Mouse (Mus musculus): ENCODE measurements around the gene Dph3. TPM values are rescaled to one million over a fixed set of nuclear protein-coding genes. Genes with fewer than 3 reads are reported as not detected.
"Not testable (repeated sequence)": the region's sequence is repeated elsewhere in the genome, so short reads cannot be mapped to it uniquely, and the experiment has no call there.

The Dph3 gene
- 45.3 and 46.3 TPM in 2 replicates for total RNA-seq (2014; rRNA removed)
- polyA plus RNA-seq (2015; fragmentation: Nextera tagmentation; extraction: Ambion mirVana), result 75.8 and 78.2 TPM in 2 replicates

DNA sequence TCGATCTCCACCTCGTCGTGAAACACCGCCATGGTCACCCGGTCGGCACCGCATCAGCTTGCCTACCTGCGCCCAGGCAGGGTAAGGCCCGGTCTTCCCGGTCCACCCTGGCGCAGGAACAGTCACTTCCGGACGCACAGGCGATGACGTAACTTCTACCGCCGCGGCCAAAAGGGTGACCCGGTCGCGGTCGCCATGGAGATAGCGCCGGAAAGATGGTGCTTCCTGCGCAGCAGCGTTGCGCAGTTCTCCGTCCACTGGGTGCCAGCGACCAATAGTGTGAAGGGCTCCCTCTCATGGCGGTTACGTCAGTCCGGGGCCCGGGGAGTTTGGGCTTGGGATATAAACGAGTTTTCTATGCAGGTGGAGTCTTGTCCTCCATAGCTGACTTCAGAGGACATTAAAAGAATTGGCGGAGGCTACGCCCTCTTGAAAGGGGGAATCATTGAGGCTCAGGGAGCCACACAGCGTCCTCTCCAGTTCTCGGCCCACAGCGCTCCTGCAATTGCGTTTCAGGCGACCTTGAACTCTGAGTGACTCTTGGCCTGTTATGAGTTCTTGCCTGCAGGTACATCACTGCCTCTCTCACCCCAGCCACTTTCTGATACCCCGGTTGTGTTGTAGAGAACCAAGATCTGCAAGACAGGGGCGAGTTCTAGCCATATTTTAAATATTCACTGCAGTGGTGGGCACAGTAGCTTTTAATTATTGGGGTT is at the start of gene Dph3:
Gene Dph3, minus strand, starts transcription at position 244 of the 716 bp plus-strand sequence.
- peak within 1 kb of the TSS; percentile 87 for H3K4me2 ChIP-seq (ENCODE audit: low read depth, low read length)
- no peaks in the 10 kb centered on the region for H3K27me3 ChIP-seq (ENCODE audit: insufficient read depth, low read length)
- no peaks in the 10 kb centered on the region for H3K9me3 ChIP-seq (ENCODE audit: low read length)
- 0 out of 2 replicates have a peak, but pooled peaks cover 4% of the 10 kb centered on the region for H3K4me1 ChIP-seq (ENCODE audit: insufficient read depth, low read length)
- H3K4me3 ChIP-seq (ENCODE audit: low read length), result peak within 1 kb of the TSS; percentile 70
- WGBS, result under 1% methylated on average over 43 of the region's 43 CpGs
- H3K27ac ChIP-seq, result peak within 1 kb of the TSS; percentile 80
- DNase-seq (ENCODE audit: low spot score) (peak; percentile 99), ATAC-seq (peak; percentile 99)
- H3K9ac ChIP-seq (replicated peaks; ENCODE audit: low read length), result peak within 1 kb of the TSS; percentile 48
- H3K36me3 ChIP-seq (ENCODE audit: insufficient read depth, low read length), result peaks cover 21% of the 10 kb centered on the region
- TF ChIP-seq CTCF (IDR thresholded peaks at IDR 0.05; ENCODE audit: low read depth), result peak; percentile 75

DNA sequence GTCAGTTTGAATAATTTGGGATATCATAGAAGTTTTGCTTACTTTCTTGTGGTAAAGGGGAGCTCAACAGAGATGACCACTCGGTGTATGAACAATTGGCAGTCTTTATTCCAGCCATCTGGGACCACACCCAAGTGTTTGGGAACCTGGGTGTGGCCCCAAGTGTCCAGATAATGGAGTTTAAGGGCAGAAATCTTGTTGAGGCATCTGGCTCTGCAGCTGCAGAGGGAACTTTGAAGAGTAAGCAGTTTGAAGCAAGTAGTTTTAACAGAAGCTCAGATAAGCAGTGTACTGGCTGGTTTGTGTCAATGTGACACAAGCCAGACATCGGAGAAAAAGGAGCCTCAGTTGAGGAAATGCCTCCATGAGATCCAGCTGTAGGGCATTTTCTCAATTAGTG is 48.8 kb upstream of the Dph3 start:
- Histone ChIP-seq H3K27me3 (ENCODE audit: insufficient read depth, low read length) (no peaks in the 10 kb centered on the region), H3K9ac (replicated peaks; ENCODE audit: low read length) (no peak overlapping the region), H3K4me1 (ENCODE audit: insufficient read depth, low read length) (no peaks in the 10 kb centered on the region), H3K27ac (no peak overlapping the region), H3K9me3 (ENCODE audit: low read length) (no peaks in the 10 kb centered on the region), H3K4me3 (ENCODE audit: low read length) (no peak overlapping the region), H3K4me2 (ENCODE audit: low read depth, low read length) (no peak overlapping the region), H3K36me3 (ENCODE audit: insufficient read depth, low read length) (no peaks in the 10 kb centered on the region)
- ATAC-seq (no peak), DNase-seq (ENCODE audit: low spot score) (no peak)
- 79% methylated on average over 2 of the region's 2 CpGs for WGBS
- TF ChIP-seq CTCF (IDR thresholded peaks at IDR 0.05; ENCODE audit: low read depth), result no peak

DNA sequence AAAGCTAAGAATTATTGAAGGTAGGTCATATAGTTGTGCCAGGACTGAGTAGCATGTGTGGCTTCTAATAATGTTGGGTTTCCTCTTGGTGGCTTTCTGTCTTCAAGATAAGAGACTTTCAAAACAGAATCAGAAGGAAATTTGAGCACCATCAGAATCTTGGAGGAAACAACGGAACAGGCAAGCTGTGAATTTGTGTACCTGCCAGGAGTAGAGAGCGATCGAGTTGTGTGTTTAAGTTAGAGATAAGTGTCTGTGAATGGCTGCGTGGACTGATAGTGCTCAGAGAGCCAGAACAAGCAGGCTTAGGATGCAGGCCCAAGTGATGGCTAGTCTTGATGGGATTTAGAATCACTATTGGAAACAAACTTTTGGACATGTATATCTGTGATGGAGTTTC is 46.3 kb upstream of the Dph3 start:
- Histone ChIP-seq H3K4me3 (ENCODE audit: low read length) (no peak overlapping the region), H3K27ac (no peak overlapping the region), H3K4me1 (ENCODE audit: insufficient read depth, low read length) (no peaks in the 10 kb centered on the region), H3K9me3 (ENCODE audit: low read length) (no peaks in the 10 kb centered on the region), H3K9ac (replicated peaks; ENCODE audit: low read length) (no peak overlapping the region), H3K36me3 (ENCODE audit: insufficient read depth, low read length) (no peaks in the 10 kb centered on the region), H3K4me2 (ENCODE audit: low read depth, low read length) (no peak overlapping the region), H3K27me3 (ENCODE audit: insufficient read depth, low read length) (no peaks in the 10 kb centered on the region)
- no peak for DNase-seq (ENCODE audit: low spot score)
- no peak for ATAC-seq
- 93% methylated on average over 4 of the region's 4 CpGs for WGBS
- TF ChIP-seq CTCF (IDR thresholded peaks at IDR 0.05; ENCODE audit: low read depth), result no peak

DNA sequence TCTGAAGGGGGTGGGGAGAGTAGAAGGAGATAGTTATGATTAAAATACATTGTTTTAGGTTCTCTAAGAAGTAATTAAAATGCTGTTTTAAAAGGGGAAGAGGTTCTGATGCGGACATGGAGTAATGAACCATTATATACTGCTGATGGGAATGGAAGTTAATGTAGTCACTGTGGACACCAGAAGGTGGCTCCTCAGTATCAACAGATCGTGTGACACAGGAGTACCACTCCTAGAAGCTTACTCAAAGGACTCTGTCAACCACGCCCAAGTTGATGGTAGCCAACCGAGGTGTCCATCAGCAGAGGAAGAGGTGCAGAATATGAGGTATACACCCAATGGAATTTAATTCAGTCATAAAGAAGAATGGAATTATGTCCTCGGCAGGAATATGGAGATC is 42.9 kb upstream of the Dph3 start:
- no peak for DNase-seq (ENCODE audit: low spot score)
- H3K4me2 ChIP-seq (ENCODE audit: low read depth, low read length), result no peak overlapping the region
- no peaks in the 10 kb centered on the region for H3K36me3 ChIP-seq (ENCODE audit: insufficient read depth, low read length)
- no peak overlapping the region for H3K9ac ChIP-seq (replicated peaks; ENCODE audit: low read length)
- no peak overlapping the region for H3K27ac ChIP-seq
- ATAC-seq, result no peak
- no peaks in the 10 kb centered on the region for H3K4me1 ChIP-seq (ENCODE audit: insufficient read depth, low read length)
- 82% methylated on average over 5 of the region's 5 CpGs for WGBS
- H3K4me3 ChIP-seq (ENCODE audit: low read length), result no peak overlapping the region
- no peaks in the 10 kb centered on the region for H3K27me3 ChIP-seq (ENCODE audit: insufficient read depth, low read length)
- no peaks in the 10 kb centered on the region for H3K9me3 ChIP-seq (ENCODE audit: low read length)
- no peak for TF ChIP-seq CTCF (IDR thresholded peaks at IDR 0.05; ENCODE audit: low read depth)

DNA sequence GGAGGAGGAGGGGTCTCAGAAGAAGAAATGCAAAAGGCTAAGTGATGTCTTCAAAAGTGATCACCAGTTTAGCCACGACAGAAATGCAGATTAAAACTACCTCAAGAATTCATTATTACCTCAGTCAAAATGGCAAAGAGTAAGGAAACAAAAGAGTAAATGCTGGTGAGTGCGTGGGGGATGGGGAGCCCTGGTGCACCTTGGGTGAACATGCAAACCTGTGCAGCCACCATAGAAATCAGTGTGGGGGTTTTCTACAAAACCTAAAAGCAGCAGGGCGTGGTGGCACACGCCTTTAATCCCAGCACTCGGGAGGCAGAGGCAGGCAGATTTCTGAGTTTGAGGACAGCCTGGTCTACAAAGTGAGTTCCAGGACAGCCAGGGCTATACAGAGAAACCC is 39.7 kb upstream of the Dph3 start:
- WGBS, result 86% methylated on average over 5 of the region's 5 CpGs
- DNase-seq (ENCODE audit: low spot score); H3K4me2 ChIP-seq (ENCODE audit: low read depth, low read length); ATAC-seq; H3K27me3 ChIP-seq (ENCODE audit: insufficient read depth, low read length); H3K4me3 ChIP-seq (ENCODE audit: low read length); H3K36me3 ChIP-seq (ENCODE audit: insufficient read depth, low read length); H3K4me1 ChIP-seq (ENCODE audit: insufficient read depth, low read length); H3K27ac ChIP-seq; H3K9me3 ChIP-seq (ENCODE audit: low read length); H3K9ac ChIP-seq (replicated peaks; ENCODE audit: low read length): not testable (repeated sequence)

DNA sequence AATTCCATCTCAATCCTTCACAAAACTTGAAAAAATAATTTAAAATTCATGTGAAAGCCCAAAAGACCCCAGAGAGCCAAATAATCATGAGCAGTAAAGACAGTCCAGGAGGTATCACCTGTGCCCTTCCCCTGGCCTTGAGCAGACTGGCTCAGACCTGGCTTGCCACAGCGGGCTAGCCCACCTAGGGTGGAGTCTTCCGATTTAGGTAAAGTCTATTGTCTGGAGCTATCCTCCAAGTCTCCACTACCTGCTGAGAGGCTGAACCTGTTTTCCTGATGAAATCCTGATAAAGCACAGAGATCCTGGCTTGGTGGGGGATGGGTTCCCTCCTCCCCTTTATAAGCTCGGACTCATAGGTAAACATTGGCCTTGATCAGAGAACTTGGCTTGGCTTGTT is 38.7 kb upstream of the Dph3 start:
- H3K27ac ChIP-seq, result no peak overlapping the region
- WGBS, result 61% methylated on average over 3 of the region's 3 CpGs
- no peaks in the 10 kb centered on the region for H3K4me1 ChIP-seq (ENCODE audit: insufficient read depth, low read length)
- no peak for TF ChIP-seq CTCF (IDR thresholded peaks at IDR 0.05; ENCODE audit: low read depth)
- no peaks in the 10 kb centered on the region for H3K9me3 ChIP-seq (ENCODE audit: low read length)
- H3K9ac ChIP-seq (replicated peaks; ENCODE audit: low read length), result no peak overlapping the region
- ATAC-seq, result no peak
- DNase-seq (ENCODE audit: low spot score), result no peak
- H3K27me3 ChIP-seq (ENCODE audit: insufficient read depth, low read length), result no peaks in the 10 kb centered on the region
- no peaks in the 10 kb centered on the region for H3K36me3 ChIP-seq (ENCODE audit: insufficient read depth, low read length)
- no peak overlapping the region for H3K4me2 ChIP-seq (ENCODE audit: low read depth, low read length)
- H3K4me3 ChIP-seq (ENCODE audit: low read length), result no peak overlapping the region

DNA sequence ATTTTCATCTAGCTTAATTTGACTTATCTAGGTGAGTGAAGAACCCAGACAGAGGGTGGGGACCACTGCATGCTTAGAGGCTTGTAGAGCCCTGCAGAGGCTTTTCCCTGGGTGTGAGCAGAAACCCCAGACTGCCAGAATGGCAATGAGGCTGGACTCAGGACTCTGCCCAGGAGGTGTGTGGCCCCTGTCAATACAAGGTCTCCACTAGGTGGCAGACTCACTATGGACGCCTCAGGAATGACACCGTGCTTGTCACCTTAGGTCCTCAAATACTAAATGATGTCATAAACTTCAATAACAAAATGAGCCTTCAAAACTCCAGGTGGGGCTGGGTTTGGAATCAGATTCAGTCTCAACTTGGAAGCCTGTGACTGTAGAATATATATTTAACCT is 36.4 kb upstream of the Dph3 start:
- WGBS, result 58% methylated on average over 2 of the region's 2 CpGs

More for the DNA sequence above, 36.4 kb upstream of the Dph3 start:
- Histone ChIP-seq H3K27me3 (ENCODE audit: insufficient read depth, low read length) (no peaks in the 10 kb centered on the region), H3K4me1 (ENCODE audit: insufficient read depth, low read length) (no peaks in the 10 kb centered on the region), H3K4me3 (ENCODE audit: low read length) (no peak overlapping the region), H3K36me3 (ENCODE audit: insufficient read depth, low read length) (no peaks in the 10 kb centered on the region), H3K4me2 (ENCODE audit: low read depth, low read length) (no peak overlapping the region), H3K9ac (replicated peaks; ENCODE audit: low read length) (no peak overlapping the region), H3K9me3 (ENCODE audit: low read length) (no peaks in the 10 kb centered on the region), H3K27ac (no peak overlapping the region)
- peak; percentile 46 for TF ChIP-seq CTCF (IDR thresholded peaks at IDR 0.05; ENCODE audit: low read depth)
- DNase-seq (ENCODE audit: low spot score) (no peak), ATAC-seq (no peak)

Measured in hindbrain, postnatal 0 days (tissue).